Mouse (Mus musculus): ENCODE measurements at regions not wholly inside any gene's neighbourhood (a gene's known extent, or its start where the extent isn't known, plus 50 kb on each side); places are given as distances from the start of the nearest gene placed in this dataset.

- DNase-seq (ENCODE audit: extremely low spot score), result no peak
Observed at GRCm38 (mm10) chr5:113408588-113408987, 51.5 kb downstream of the Aym1 start.

- DNase-seq (ENCODE audit: extremely low spot score), result no peak
Observed at GRCm38 (mm10) chr5:113410963-113411362, 53.9 kb downstream of the Aym1 start.

GRCm38 (mm10) chr5:113414639-113415038 is 57.5 kb downstream of the Aym1 start:
- no peak for DNase-seq (ENCODE audit: extremely low spot score)

GRCm38 (mm10) chr5:113418335-113419013 is 61.4 kb downstream of the Aym1 start:
- no peak for DNase-seq (ENCODE audit: extremely low spot score)

- peak; percentile 47 for DNase-seq (ENCODE audit: extremely low spot score)
Observed at GRCm38 (mm10) chr5:113420619-113421018, 63.5 kb downstream of the Aym1 start.

- no peak for DNase-seq (ENCODE audit: extremely low spot score)
Observed at GRCm38 (mm10) chr5:113421993-113422725, 65.1 kb downstream of the Aym1 start.

DNA sequence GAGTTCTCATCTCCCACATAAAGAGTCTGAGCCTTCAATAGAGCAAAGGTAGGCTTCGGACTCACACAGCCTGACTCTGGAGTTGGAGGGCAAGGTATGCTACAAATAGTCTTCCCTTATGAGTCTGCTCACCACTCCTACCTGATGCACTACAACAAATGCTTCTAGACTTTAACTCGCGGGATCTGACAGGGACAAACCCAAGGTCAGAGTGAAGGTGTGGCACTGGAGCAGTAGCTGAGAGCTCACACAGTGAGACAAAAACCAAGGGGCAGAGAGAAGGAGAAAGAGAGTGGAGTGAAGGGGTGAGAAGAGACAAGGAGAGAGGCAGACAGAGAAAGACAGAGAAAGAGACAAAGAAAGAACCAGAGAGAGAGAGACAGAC is 65.6 kb downstream of the Aym1 start:
- DNase-seq (ENCODE audit: extremely low spot score), result no peak

DNA sequence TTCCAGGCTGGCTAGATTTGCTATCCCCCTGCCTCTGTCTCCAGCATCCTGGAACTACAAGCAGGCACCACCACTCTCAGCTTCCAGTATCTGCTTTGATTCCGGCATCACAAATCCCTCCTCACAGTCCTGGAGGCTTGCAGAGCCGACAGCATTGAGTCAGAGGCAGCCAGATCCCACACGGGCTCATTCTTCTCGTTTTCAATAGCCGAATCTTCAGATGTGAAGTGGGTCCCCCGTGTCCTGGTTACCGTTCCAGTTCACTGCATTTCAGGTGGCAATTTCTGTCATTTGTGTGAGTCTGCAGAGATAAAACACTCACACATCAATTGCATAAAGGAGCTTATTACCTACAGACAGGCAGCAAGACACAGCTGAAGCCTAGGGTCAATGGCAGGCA is 62.4 kb upstream of the Wscd2 start:
- DNase-seq (ENCODE audit: extremely low spot score), result no peak

GRCm38 (mm10) chr5:113431334-113431733 is 58.8 kb upstream of the Wscd2 start:
- no peak for DNase-seq (ENCODE audit: extremely low spot score)

GRCm38 (mm10) chr5:113436987-113437386 is 53.1 kb upstream of the Wscd2 start:
- DNase-seq (ENCODE audit: extremely low spot score), result no peak

Measured in embryo, embryonic 9.5 days (tissue).